Mouse (Mus musculus) neutrophil, adult 59 days (primary cell): Measurements from ENCODE around the gene Mydgf. TPM values are rescaled to one million over a fixed set of nuclear protein-coding genes. Genes with fewer than 3 reads are reported as not detected.

ENCODE experiments used
- total RNA-seq, 2 experiments: library from RNA; stranded (reverse); gene quantifications; 1 replicate in 1 of 2; 2 replicates in 1 of 2; pipeline ENCODE4 v1.2.4; 2023

Gene Mydgf
- 10 to 100 TPM; 26.6 to 30.6 TPM for total RNA-seq

GRCm38 (mm10) chr17:56183658-56184103 lies at the start of gene Mydgf:
Gene Mydgf, minus strand, starts transcription at chr17:56183920.

DNA sequence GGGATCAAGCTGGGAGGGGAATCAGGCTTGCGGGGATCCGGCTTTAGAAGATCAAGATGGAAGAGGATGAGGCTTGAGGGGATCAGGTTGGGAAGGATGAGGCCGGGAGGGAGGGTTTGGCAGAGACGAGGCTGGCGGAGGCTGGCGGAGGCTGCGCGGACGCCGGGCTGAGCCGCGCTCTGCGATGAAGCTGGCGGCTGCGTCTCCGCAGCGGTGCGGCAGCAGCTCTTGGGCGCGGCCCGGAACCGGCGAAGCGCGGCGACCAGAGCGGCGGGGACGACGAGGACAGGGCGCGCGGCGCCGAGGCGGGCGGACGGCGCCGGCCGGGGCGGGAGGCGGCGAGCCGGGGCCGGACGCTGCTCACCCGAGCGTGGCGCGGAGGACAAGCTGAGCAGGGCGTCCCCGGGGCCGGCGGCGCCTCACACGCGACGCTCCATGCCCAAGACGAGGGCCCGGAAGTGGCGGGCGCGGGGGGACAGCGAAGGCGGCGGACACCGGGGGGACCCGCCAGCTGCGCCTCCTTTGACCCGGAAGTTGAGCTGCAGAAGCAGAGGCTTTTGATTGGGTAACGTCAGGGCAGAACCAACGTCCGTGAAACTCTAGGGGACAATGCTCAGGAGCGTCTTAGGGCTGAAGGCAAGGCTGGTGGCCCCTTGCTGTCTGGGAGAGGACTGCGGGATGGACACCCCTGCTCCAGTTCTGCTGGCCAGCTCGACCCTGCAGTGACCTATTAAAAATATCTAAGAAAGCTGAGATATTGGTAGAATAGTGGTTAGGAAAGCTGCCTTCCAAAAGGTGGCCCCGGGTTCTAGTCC lies 34.9 kb upstream of the Mydgf start, which contains the start of gene Dpp9:
TSS of gene Dpp9 (minus strand) at position 529 of the 815 bp plus-strand sequence.

DNA sequence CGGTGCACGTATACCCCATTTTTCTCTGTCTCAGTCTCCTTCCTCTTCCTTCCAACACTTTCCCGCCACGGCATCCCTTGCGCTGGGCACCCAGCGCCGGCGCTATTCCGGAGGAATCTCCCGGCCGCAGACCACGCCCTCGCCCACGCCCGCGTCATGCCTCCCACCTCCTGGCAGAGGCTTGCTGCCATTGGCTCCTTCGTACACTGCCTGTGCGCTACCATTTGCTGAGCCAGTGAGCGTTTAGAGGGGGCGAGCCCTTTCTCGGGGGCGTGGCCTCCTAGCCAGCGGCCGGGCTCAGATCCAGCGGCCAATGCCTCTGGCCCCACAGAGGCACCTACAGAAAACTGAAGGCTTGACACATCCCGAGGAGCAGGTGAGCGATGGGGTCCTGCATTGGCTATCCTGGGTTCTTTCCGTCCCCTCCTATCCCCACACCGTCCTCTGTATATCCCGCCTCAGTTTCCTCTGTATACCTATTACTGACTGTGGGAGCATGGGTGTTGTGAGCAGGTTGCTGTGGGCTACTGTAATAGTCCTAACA lies 21.4 kb downstream of the Mydgf start, which contains the start of gene Tnfaip8l1:
TSS of gene Tnfaip8l1 (plus strand) at position 247 of the 544 bp plus-strand sequence.

DNA sequence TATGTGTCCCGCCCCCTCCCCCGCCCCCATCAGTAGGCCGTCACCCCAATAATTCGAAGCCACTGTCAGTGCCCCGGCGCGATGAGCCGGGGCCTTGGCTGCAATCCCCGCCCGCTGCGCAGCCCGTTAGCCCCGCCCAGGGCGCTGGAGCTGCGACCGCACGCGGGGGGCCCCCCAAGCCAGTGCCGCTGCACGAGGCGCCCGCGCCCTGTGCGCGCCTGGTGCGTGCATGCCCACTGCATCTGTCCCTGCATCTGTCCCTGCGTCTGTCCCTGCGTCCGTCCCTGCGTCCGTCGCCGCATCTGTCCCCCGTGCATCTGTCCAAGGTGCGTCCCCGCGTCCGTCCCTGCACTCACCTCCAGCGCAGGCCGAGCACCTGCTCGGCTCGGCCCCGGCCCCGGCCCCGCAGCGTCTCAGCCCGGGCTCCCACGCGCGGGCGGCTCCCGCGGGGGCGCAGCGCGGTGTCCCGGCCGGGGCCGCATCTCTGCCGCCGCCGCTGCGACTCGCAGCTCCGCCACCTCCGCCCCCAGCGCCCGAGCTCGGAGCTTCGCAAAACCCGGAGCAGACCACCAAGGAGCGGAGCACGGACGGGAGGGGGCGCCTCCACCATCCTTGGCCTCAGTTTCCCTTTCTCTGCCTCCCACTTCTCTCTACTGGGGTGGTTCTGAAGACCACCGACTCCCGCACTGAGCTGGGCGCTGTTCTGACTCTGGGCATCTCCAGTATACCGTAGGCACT lies 43.7 kb downstream of the Mydgf start, which contains the start of gene Sema6b:
TSS of gene Sema6b (minus strand) at position 486 of the 738 bp plus-strand sequence.

Other genes with a start within 250 kb of the Mydgf start
- gene Zfp119b, start 234.4 kb downstream of the Mydgf start, total RNA-seq = 1 to 10 TPM; 4.6 to 5.2 TPM
- gene Ebi3, start 231.3 kb downstream of the Mydgf start, total RNA-seq = 100 to 1,000 TPM; 124 to 153 TPM
- 10 to 100 TPM; 24.1 to 24.2 TPM for gene Yju2, start 224.8 kb downstream of the Mydgf start, total RNA-seq
- 1 to 10 TPM in 1 of 2 experiments, under 1 TPM in 1; 0.35 to 1.6 TPM for gene Shd, start 213.5 kb downstream of the Mydgf start, total RNA-seq
- gene Fsd1, start 197.4 kb downstream of the Mydgf start, total RNA-seq = not detected
- gene Stap2, start 178.3 kb downstream of the Mydgf start, total RNA-seq = 1 to 10 TPM; 1.1 to 1.5 TPM
- 10 to 100 TPM; 30.8 to 35.6 TPM for gene Mpnd, start 178.2 kb downstream of the Mydgf start, total RNA-seq
- 10 to 100 TPM; 58.7 to 59.0 TPM for gene Sh3gl1, start 147.3 kb downstream of the Mydgf start, total RNA-seq
- gene Chaf1a, start 143.5 kb downstream of the Mydgf start, total RNA-seq = 10 to 100 TPM; 16.7 to 19.3 TPM
- 10 to 100 TPM; 29.7 to 32.1 TPM for gene Ubxn6, start 108.9 kb downstream of the Mydgf start, total RNA-seq
- gene Hdgfl2, start 104.3 kb downstream of the Mydgf start, total RNA-seq = 10 to 100 TPM; 39.7 to 45.3 TPM
- gene Plin4, start 74.1 kb downstream of the Mydgf start, total RNA-seq = under 1 TPM; 0.31 to 0.49 TPM
- gene Plin5, start 66.3 kb downstream of the Mydgf start, total RNA-seq = 1 to 10 TPM; 1.2 to 1.3 TPM
- 100 to 1,000 TPM; 165 to 222 TPM for gene Lrg1, start 61.9 kb downstream of the Mydgf start, total RNA-seq
- 1 to 10 TPM; 4.3 TPM for gene Sema6b, start 43.6 kb downstream of the Mydgf start, total RNA-seq
- 1 to 10 TPM; 1.3 to 1.8 TPM for gene Tnfaip8l1, start 21.4 kb downstream of the Mydgf start, total RNA-seq
- gene Dpp9, start 35.0 kb upstream of the Mydgf start, total RNA-seq = 10 to 100 TPM; 33.0 to 38.7 TPM
- gene Fem1a, start 72.9 kb upstream of the Mydgf start, total RNA-seq = 10 to 100 TPM; 12.7 to 12.8 TPM
- gene Ticam1, start 92.9 kb upstream of the Mydgf start, total RNA-seq = 10 to 100 TPM; 13.2 to 15.0 TPM
- 10 to 100 TPM; 45.8 to 53.2 TPM for gene Plin3, start 109.0 kb upstream of the Mydgf start, total RNA-seq
- not detected for gene Arrdc5, start 116.4 kb upstream of the Mydgf start, total RNA-seq
- gene Uhrf1, start 119.4 kb upstream of the Mydgf start, total RNA-seq = 10 to 100 TPM; 88.7 to 96.5 TPM
- gene Kdm4b, start 142.1 kb upstream of the Mydgf start, total RNA-seq = 10 to 100 TPM; 16.8 to 18.0 TPM